Mouse (Mus musculus) stomach, postnatal 0 days (tissue): ENCODE data around the gene Acaca. TPM values are rescaled to one million over a fixed set of nuclear protein-coding genes. Genes with fewer than 3 reads are reported as not detected.

Experiments
- ATAC-seq: fragments of 200-750 bp; cut with Nextera tagmentation; 2 replicates; pipeline ENCODE4 v1.8.0; 2017; ENCODE audit not compliant: low FRiP score, low TSS enrichment
- DNase-seq: peaks from one replicate; pipeline ENCODE4 v3.0.0-alpha.2; 2016; ENCODE audit warnings: low spot score
- H3K27ac ChIP-seq: fragments of 300-500 bp; sonication (generic); replicated peaks from 2 replicates; pipeline ENCODE4 v1.5.1; 2014; ENCODE audit warnings: mild to moderate bottlenecking, control low read depth
- H3K27me3 ChIP-seq: fragments of 300-500 bp; sonication (generic); 2 replicates; pipeline ENCODE4 v1.6.1; 2014; ENCODE audit warnings: low read length; ENCODE audit not compliant: control insufficient read depth, insufficient read depth
- H3K36me3 ChIP-seq: fragments of 300-500 bp; sonication (generic); 2 replicates; pipeline ENCODE4 v1.6.1; 2014; ENCODE audit warnings: low read length, mixed read lengths; ENCODE audit not compliant: control insufficient read depth, insufficient read depth
- H3K4me1 ChIP-seq: fragments of 300-500 bp; sonication (generic); replicated peaks from 2 replicates; pipeline ENCODE4 v1.6.1; 2014; ENCODE audit warnings: antibody characterized with exemption; ENCODE audit not compliant: control insufficient read depth, insufficient read depth
- H3K4me2 ChIP-seq: fragments of 300-500 bp; sonication (generic); replicated peaks from 2 replicates; pipeline ENCODE4 v1.6.1; 2014; ENCODE audit warnings: low read depth, mild to moderate bottlenecking, control low read depth, moderate library complexity
- H3K4me3 ChIP-seq: fragments of 300-500 bp; sonication (generic); 2 replicates; pipeline ENCODE4 v1.5.1; 2014; ENCODE audit warnings: low read depth, low read length, control low read depth
- H3K9ac ChIP-seq: fragments of 300-500 bp; sonication (generic); 2 replicates; pipeline ENCODE4 v1.6.1; 2014; ENCODE audit warnings: mild to moderate bottlenecking, low read length, control low read depth, mixed read lengths
- H3K9me3 ChIP-seq: fragments of 300-500 bp; sonication (generic); 2 replicates; pipeline ENCODE4 v1.6.1; 2016; ENCODE audit warnings: low read length; ENCODE audit not compliant: control insufficient read depth
- CTCF ChIP-seq: IDR thresholded peaks from 2 replicates; pipeline ENCODE4 v1.5.1; 2016; ENCODE audit warnings: antibody characterized with exemption, low read depth, mild to moderate bottlenecking, moderate library complexity
- EP300 ChIP-seq: optimal IDR thresholded peaks from 2 replicates; pipeline ENCODE3; 2016; ENCODE audit warnings: antibody characterized with exemption
- WGBS: fragments of 180-500 bp; shearing (Covaris S2); extraction: QIAGEN DNeasy Blood & Tissue Kit; methylation state at CpG from one replicate; pipeline ENCODE4 v1.1.7; 2014; 5-methylcytosine and 5-hydroxymethylcytosine counted together
- polyA plus RNA-seq: library from polyadenylated mRNA; unstranded; fragments of >200 nt; fragmentation: Nextera tagmentation; extraction: Ambion mirVana; gene quantifications from 2 replicates; pipeline ENCODE4 v1.2.1, GENCODE M21; 2015

Gene Acaca
- polyA plus RNA-seq, 1 experiment from 2014 or later = 4.5 TPM

DNA sequence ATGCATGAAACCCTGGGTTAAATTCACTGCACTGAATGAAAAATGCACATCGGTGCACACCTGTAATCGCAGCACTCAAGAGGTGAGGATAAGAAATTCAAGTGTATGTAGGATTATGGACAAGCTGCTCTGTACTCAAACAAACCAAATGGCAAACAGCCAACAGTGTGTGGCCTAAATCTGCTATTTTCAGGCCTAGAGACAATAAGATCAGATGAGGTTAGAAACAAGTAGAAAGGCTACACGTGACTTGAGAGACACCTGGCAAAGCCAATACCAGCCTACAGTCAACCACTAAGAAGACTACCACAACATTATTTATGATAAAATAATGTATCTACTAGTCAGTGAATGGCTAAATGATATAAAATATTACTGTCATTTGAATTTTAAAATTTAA is 310.9 kb downstream of the Acaca start:
- Histone ChIP-seq H3K4me3 (no peak overlapping the region), H3K9ac (no peak overlapping the region), H3K27ac (no peak overlapping the region), H3K27me3 (no peaks in the 10 kb centered on the region), H3K4me2 (no peak overlapping the region), H3K4me1 (no peaks in the 10 kb centered on the region), H3K36me3 (0 out of 2 replicates have a peak, but pooled peaks cover 2% of the 10 kb centered on the region), H3K9me3 (no peaks in the 10 kb centered on the region)
- TF ChIP-seq EP300 (no peak), CTCF (no peak)
- no peak for DNase-seq
- 66% methylated on average over 3 of the region's 3 CpGs for WGBS
- no peak for ATAC-seq

DNA sequence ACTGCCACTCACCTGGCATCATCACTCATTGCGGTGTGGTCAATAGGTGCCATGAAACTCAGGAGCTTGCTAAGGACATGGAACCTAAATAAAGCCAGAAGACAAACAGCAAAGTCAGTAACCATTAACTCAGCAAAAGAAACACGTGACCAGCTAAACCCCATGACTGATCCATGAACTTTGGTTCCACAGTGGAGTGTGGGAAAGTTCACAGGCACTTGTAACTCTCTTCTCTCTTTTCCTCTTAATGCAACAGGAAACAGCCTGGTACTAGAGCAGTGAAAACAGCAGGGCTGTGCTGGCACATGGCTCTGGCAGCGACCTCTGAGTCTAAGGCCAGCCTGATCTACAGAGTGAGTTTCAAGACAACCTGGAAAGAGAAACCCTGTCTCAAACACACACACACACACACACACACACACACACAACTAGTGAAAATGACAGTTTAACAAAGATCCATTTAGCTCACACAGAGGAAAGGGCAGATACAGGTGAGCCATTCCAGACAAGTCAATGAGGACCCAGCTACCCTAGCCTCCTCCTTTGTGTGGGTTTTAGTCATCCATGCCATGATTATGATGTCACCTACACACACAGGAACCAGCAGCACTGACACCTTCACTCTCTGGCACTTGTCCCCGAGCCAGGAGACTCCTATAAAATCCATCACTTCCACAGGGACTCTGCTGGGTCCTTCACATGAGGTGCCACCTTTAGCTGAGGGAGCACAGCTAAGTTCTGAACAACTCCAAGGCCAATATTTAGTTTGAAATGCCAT is 313.3 kb downstream of the Acaca start:
- Histone ChIP-seq H3K4me3 (no peak overlapping the region), H3K27ac (peak overlapping the region; percentile 5; the same call in 1 of the 2 replicates), H3K9ac (no peak overlapping the region), H3K9me3 (no peaks in the 10 kb centered on the region), H3K36me3 (no peaks in the 10 kb centered on the region), H3K27me3 (no peaks in the 10 kb centered on the region), H3K4me1 (no peaks in the 10 kb centered on the region), H3K4me2 (no peak overlapping the region)
- ATAC-seq (peak; percentile 96), DNase-seq (peak; percentile 63)
- 68% methylated on average over 4 of the region's 4 CpGs for WGBS
- no peak for TF ChIP-seq CTCF
- no peak for TF ChIP-seq EP300

Other genes starting within 250 kb of the Acaca start
- gene Ddx52, start 187.6 kb upstream of the Acaca start, polyA plus RNA-seq = 15.1 and 15.3 TPM in 2 replicates
- gene Synrg, start 165.2 kb upstream of the Acaca start, polyA plus RNA-seq = 7.2 TPM in 2 replicates
- gene Dusp14, start 60.4 kb upstream of the Acaca start, polyA plus RNA-seq = 118 and 130 TPM in 2 replicates
- gene Tada2a, start 72 bp upstream of the Acaca start, polyA plus RNA-seq = 12.5 and 13.2 TPM in 2 replicates
- gene Gm11437, start 37.8 kb downstream of the Acaca start, polyA plus RNA-seq = not detected in 2 replicates